Mouse (Mus musculus) common myeloid progenitor, adult 5-6 weeks (primary cell): ENCODE results near the gene Etv4. TPM values are rescaled to one million over a fixed set of nuclear protein-coding genes. Genes with fewer than 3 reads are reported as not detected.

Experiments used
- ATAC-seq: replicated peaks from 2 replicates; pipeline ENCODE4 v1.8.0; 2016; ENCODE audit warnings: low read depth, mild to moderate bottlenecking, moderate TSS enrichment, inconsistent platforms; ENCODE audit not compliant: poor library complexity, severe bottlenecking
- total RNA-seq: library from RNA; stranded (forward); fragments of 200-1000, 187-1606 nt; gene quantifications from 2 replicates; pipeline ENCODE4 v1.2.3, GENCODE M21; 2017

The Etv4 gene
- total RNA-seq, 1 experiment from 2014 or later = not detected

DNA sequence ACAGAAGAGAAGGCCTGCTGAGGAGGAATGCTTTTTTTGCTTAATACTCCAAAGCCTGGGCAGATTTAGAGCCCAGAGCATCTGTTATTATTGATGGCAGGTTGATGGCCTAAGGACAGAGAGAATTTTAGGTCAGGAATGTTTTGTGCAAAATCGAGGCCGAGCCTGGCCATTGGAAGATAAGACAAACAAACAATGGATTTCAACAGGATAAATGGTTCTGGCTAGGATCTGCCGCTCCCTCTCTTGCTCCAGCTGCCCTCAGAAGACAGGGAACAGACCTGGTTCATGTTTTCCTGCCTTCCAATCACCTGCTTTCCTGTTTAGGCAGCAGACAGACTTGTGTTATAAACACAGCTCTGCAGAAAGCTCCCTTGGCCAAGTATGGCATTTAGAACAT, 55.9 kb downstream of the Etv4 start:
- ATAC-seq = no peak

DNA sequence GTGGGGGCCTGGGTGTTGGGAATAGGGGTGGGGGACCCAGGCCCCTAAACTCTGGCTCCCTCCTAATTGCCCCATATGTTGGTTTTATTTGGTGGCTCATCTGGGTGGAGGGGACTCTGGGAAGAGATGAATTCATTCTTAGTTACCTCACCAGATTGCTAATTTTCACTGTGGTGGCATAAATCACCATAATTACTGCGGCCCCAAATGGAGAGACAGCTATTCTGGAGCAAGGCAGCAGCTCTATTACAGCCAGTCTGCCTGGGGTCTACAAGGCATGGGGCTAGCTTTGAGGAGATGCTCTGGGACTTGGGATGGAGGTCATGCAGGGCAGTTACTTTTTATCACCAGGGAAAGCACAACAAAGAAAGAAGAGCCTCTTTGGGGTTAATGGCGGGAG, 58.4 kb downstream of the Etv4 start:
- ATAC-seq = no peak

GRCm38 (mm10) chr11:101725043-101725442, 60.1 kb downstream of the Etv4 start:
- ATAC-seq = no peak

GRCm38 (mm10) chr11:101719986-101720520, 65.1 kb downstream of the Etv4 start:
- ATAC-seq = no peak

Other genes starting within 250 kb of the Etv4 start
- 43.0 and 49.1 TPM in 2 replicates for gene Brca1, start 233.4 kb downstream of the Etv4 start, total RNA-seq
- gene Nbr1, start 233.2 kb downstream of the Etv4 start, total RNA-seq = 47.1 and 61.9 TPM in 2 replicates
- gene Tmem106a, start 203.1 kb downstream of the Etv4 start, total RNA-seq = 0.50 and 2.9 TPM in 2 replicates
- not detected in 2 replicates for gene Gm11634, start 186.1 kb downstream of the Etv4 start, total RNA-seq
- 11.0 and 14.9 TPM in 2 replicates for gene Rdm1, start 158.2 kb downstream of the Etv4 start, total RNA-seq
- gene Arl4d, start 119.8 kb downstream of the Etv4 start, total RNA-seq = 0.53 and 1.5 TPM in 2 replicates
- 24.9 and 46.5 TPM in 2 replicates for gene Dhx8, start 52.5 kb downstream of the Etv4 start, total RNA-seq
- gene Meox1, start 109.0 kb upstream of the Etv4 start, total RNA-seq = not detected in 2 replicates
- gene Sost, start 181.6 kb upstream of the Etv4 start, total RNA-seq = not detected in 2 replicates
- gene Cfap97d1, start 198.9 kb upstream of the Etv4 start, total RNA-seq = not detected in 2 replicates
- 2.0 and 6.6 TPM in 2 replicates for gene Dusp3, start 201.6 kb upstream of the Etv4 start, total RNA-seq
- not detected in 2 replicates for gene Mpp3, start 243.1 kb upstream of the Etv4 start, total RNA-seq